Mouse (Mus musculus): ENCODE measurements around the gene Sptb. TPM values are rescaled to one million over a fixed set of nuclear protein-coding genes. Genes with fewer than 3 reads are reported as not detected.

Gene Sptb
- total RNA-seq, 4 experiments from 2014 or later = 17.6 to 57.6 (median 38.8) TPM

DNA sequence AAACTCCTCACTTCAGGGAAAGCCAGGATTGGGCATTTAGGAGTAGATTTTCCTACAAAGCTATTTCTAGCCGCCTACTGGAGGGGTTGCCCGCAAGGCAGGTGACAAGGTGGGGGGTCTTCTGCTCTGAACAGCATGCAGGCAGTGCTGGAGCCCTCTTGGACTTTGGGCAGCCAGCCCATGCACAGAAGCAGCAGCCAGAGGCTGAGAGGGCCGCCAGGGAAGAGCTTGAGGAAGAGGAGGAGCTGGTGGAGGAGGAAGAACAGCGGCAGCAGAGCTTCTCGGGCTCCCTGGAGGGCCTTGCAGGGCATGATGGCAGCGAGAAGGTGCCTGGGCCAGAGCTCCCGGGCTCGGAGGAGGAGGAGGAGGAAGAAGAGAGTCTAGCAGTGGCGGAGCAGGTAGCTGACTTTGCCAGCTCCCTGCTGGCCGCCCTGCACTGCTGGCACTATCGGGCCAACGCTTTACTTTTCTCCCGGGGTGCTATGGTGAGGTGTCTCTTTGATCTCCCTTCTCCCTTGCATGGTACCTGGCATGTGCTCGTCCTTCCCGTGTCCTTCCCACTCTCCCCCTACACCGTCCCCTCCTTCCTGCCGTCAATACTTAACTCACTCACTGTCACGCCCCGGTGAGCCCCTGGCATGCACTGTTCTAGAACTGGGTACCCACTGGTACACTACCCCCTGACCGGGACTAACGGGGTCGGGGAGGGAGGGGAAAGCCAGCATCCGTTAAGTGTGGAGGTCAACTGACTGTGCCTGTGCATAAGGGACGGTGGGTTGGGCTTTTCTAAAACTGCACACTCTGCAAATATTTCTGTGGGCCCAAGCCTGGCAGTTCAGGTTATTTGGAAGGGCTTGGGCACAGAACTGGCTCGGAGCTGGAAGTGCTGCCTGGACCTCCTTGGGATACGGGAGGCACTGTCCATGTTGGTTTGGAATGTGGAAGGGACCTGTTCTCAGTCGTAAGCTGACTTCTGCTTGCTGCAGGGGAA lies 137.8 kb downstream of the Sptb start:
- no peak for DNase-seq

- DNase-seq = no peak
Observed at GRCm38 (mm10) chr12:76571266-76571665, 139.1 kb downstream of the Sptb start.

DNA sequence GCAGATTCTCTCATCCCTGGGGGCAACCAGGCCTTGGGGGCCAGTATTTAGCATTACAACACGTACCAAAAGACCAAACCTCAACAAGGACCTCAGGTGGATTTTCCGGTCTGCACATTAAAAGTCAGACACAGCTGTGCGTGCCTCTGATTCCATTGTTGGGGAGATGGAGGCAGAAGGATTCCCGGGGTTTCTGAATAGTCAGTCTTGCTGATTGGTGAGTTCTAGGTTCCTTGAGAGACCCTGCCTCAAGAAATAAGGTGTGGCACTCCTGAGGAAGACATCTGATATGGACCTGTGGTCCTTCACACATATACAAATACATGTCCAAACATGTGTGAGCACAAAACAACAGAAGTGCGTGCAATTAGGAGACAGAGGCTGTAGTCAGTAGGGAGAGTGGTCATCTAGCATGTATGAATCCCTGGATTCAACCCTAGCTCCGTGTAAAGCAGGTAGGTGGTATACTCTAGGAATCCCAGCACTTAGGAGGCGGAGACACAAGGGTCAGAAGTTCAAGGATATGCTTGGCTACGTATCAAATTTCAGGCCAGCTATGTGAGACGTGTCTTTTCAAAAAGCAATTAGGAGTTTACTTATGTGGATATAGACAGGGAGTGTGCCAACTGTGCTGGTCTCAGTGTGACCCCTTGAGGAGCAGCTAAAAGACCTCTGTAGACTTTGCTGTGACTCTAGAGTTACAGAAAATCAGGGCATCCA lies 140.0 kb downstream of the Sptb start:
- DNase-seq = no peak

- no peak for DNase-seq
Observed at GRCm38 (mm10) chr12:76566284-76566683, 144.1 kb downstream of the Sptb start.

- no peak for DNase-seq
Observed at GRCm38 (mm10) chr12:76562196-76562595, 148.2 kb downstream of the Sptb start.

- no peak for DNase-seq
Observed at GRCm38 (mm10) chr12:76558206-76558605, 152.1 kb downstream of the Sptb start.

GRCm38 (mm10) chr12:76556745-76557389 lies 153.5 kb downstream of the Sptb start:
- DNase-seq = no peak

- DNase-seq = peak; percentile 49
Observed at GRCm38 (mm10) chr12:76556187-76556586, 154.2 kb downstream of the Sptb start.

DNA sequence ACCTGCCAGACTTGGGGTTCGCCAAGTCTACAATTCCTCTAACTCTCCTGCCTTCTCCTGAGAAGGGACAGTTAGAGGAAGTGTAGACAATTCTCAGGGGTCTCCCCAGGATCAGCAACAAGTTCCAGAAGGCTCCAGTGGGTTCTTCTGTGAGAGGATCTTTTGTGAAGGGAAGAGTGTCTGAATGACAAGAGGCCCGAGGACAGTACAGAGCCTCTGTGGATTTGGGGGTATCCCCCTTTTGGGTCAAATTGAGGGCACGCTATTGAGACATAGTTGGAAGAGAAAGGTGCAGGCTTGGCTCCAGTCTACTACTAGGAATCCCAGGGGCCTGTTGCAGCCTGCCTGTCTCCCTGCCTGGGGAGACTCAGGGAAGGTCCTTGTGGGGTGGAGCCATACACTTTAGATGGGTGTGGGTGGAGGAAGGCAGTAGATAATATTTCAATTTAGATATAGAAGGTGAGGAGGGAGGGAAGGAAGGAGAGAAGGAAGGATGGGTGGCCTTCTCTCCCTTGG lies 155.4 kb downstream of the Sptb start:
- DNase-seq = no peak

DNA sequence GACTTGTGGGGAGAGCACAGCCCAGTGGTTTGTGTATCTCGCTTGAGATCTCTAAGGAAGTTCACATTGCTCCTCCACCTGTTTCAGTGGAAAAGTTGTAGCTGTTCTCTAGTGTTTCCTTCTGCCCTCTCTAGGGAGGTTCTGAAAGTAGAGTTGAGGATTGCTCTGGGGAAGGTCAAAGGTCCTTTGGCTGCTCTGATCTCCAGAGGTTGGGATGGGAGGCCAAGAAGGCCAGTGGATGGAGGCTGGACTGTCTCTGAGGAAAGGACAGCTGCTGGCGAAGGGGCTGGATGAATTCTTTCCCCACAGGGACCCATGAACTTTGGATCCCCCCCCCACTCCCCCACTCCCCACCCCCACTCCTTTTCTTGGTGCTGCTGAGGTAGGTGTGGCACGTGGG lies 156.0 kb downstream of the Sptb start:
- no peak for DNase-seq

- DNase-seq = no peak
Observed at GRCm38 (mm10) chr12:76553917-76554316, 156.4 kb downstream of the Sptb start.

- DNase-seq = no peak
Observed at GRCm38 (mm10) chr12:76552958-76553357, 157.4 kb downstream of the Sptb start.

DNA sequence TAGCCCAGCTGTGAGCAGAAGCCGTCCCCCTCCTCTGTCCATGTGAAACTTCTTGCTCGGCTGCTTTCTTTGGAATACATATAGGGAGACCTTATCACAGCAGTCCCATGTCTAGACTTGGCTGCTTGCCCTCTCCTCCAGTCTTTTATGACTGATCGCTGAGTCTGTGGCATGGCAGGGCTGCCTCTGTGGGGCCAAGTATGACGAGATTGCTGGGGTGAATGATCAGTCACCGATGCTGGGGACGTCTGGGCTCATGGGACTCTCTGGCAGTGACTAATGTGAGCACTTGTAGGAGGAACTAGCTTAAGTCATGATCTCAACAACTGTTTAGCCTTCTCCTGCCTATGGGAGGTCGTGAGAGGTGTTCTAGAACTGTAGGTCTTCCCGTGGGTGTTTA lies 158.0 kb downstream of the Sptb start:
- DNase-seq = peak; percentile 76

DNA sequence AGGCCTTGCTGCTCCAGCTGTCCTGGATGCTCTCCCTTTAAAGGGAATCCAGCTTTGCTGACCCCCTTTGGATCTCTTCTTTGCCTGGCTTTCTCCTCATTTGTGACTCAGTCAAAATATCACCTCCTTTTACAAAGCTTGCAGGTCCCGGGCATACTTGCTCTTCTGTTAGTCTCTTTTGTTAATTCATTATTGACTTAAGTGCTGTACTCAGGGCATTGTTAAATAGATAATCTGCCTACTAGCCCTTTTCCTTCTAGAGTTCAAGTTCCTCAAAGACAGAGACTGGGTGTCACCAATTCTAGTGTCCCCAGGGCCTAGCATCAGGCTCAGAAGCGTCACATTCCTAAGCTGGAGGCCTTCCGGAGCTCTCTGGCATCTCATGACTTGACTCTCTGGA lies 161.1 kb downstream of the Sptb start:
- no peak for DNase-seq

DNA sequence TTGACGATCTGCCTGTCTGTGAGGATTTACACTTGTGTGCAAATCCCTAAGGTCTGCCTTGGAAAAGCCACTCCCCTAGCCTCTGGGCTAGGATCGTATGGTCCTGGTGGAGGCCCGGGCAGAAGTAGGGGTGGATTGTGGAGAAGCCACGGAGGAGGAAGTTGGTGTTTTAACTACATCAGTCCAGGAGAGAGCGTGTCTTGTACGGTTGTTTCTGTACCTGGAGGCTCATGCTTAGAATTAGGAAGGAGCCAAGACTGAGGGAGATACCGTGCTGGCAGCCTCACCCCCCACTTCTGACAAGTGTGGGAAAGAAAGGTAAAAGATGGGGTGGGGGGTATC lies 162.3 kb downstream of the Sptb start:
- DNase-seq = no peak

- no peak for DNase-seq
Observed at GRCm38 (mm10) chr12:76547409-76548081, 162.8 kb downstream of the Sptb start.

DNA sequence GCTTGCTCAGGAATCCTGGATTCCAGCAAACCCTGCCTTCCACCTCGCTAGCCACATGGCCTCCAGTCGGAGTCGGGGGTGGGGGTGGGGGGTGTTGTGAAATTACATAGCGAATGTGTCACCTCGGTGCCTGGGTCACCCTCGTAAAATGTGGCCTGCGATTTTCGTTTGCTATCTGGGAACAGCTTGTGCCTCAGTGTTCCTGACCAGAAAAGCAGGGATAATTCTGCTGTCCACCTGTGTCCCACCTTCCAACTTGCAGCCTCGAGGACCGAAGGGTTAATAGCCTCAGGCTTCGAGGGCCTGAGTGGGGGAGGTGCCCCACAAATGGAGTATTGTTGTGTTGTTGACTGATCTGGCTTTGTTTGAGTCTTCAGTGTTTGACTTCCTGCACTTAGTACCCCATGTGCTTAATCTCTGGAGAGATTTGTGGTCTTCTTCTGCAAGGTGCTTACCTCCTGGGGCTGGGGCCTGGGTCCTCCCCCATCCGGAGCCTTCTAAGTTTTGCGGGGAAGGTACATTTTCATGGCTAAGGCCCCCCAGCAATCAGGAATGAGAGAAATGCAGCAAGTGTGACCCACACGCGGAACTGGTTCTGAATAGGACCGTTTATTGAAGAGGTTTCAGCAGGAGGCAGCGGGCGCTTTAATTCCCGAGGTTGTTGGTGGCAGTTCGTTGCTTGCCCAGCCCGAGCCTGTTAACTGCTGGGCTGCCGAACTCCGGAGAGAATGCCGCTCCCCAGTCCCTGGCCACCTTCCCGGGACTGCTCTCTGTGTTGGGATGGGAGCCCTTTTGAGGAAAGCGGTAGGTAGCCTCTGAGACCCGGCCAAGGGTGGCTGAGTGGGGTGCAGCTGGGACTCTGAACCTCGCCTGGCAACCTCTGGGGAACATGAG lies 163.7 kb downstream of the Sptb start:
- no peak for DNase-seq

- DNase-seq = no peak
Observed at GRCm38 (mm10) chr12:76545786-76546370, 164.5 kb downstream of the Sptb start.

DNA sequence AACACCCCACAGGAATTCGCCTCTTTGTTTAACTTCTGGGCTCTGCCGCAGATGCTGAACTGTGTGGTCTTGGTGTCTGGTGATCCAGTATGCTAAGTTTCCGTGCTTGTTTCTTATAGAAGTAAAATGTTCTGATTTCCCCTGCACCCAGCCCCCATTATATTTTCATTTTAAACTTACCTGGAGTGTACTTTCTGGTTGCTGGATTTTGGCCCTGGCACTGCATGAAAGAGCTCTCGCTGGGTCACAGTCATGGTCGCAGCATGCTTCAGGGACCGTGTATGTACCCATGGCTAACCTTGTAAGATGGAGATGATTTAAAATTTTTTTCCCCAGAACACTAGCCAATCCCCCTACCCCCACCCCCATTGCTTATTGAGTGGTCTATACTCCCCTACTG lies 168.5 kb downstream of the Sptb start:
- DNase-seq = no peak

- DNase-seq = no peak
Observed at GRCm38 (mm10) chr12:76541475-76541874, 168.9 kb downstream of the Sptb start.

- DNase-seq = no peak
Observed at GRCm38 (mm10) chr12:76540701-76541221, 169.6 kb downstream of the Sptb start.

Data from adrenal gland, adult 8-10 months (tissue).